Mouse (Mus musculus): ENCODE measurements around the gene Itprid1. TPM values are rescaled to one million over a fixed set of nuclear protein-coding genes. Genes with fewer than 3 reads are reported as not detected.

Itprid1 gene
- polyA plus RNA-seq, 1 experiment from 2014 or later = 0.14 TPM

DNA sequence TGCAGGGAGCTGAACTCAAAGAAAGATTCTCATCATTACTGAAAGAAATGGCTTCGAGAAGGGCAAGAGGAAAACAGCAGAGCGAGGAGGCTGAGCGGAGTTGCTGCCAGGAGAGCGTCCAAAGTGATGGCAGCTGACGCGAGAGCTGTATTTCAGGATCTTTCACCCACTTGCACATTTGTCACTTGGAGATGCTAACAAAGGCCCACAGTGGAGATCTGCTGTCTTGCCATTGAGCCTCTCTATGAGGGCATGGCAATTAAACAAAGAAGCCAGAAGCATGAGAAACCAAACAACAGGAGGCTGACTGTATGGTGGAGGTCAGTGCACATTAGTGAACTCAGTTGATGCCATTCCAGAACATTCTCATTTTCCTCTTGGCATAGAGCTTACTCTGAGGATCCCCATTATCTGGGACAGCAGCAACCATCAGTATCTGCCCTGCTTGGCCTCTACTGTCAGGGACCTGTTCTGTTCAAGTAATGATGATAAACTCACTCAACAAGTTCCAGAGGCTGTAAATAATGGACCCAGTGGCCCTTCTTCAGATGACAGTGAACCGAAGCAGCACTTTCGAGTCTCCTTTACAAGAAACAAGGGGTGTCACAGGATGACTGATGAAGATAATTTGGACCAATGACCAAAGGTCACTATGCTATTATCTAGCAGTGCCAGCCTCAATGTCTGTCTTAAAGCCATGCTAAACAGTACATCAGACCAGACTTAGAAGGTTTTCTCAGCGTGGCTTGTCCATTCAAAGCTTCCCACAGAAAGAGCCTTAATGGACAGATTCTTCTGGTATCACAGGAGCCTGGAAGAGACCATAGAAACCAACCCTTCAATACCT lies 31.2 kb upstream of the Itprid1 start:
- ATAC-seq = peak; percentile 79
- Histone ChIP-seq H3K9ac (ENCODE audit: low read depth, low read length) (no peak overlapping the region), H3K27me3 (replicated peaks; ENCODE audit: control insufficient read depth, insufficient read depth, low read length) (no peaks in the 10 kb centered on the region), H3K4me3 (ENCODE audit: low read length) (no peak overlapping the region), H3K27ac (ENCODE audit: low read depth, low read length) (peak overlapping the region; percentile 3; the same call in 1 of the 2 replicates), H3K9me3 (ENCODE audit: control insufficient read depth, low read length) (no peaks in the 10 kb centered on the region), H3K4me1 (ENCODE audit: control insufficient read depth, insufficient read depth, low read depth, low read length) (no peaks in the 10 kb centered on the region), H3K4me2 (ENCODE audit: low read length) (no peak overlapping the region), H3K36me3 (ENCODE audit: control insufficient read depth, insufficient read depth, low read length) (no peaks in the 10 kb centered on the region)
- WGBS = 34% methylated on average over 9 of the region's 9 CpGs

DNA sequence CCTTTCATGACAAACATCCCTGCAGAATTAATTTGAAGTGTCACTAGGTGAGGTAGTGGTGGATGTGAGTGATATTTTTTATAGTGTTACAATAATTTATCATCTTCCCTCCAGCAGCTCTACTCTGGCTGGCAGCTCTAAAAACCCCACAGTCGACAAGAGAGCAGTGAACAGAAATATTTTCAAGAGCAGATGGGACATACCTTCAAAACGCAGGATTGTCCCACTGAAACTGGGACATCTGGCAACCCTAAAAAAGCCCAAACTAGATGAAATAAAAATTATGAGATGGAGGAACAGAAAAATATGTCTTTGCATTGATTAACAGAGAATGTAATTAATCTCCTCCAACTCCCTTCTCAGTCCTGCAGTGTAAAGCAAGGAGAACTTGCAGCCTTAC lies 30.2 kb upstream of the Itprid1 start:
- H3K9me3 ChIP-seq (ENCODE audit: control insufficient read depth, low read length) = no peaks in the 10 kb centered on the region
- no peak overlapping the region for H3K4me2 ChIP-seq (ENCODE audit: low read length)
- H3K9ac ChIP-seq (ENCODE audit: low read depth, low read length) = no peak overlapping the region
- WGBS = 73% methylated on average over 2 of the region's 2 CpGs
- no peaks in the 10 kb centered on the region for H3K4me1 ChIP-seq (ENCODE audit: control insufficient read depth, insufficient read depth, low read depth, low read length)
- H3K36me3 ChIP-seq (ENCODE audit: control insufficient read depth, insufficient read depth, low read length) = no peaks in the 10 kb centered on the region
- ATAC-seq = no peak
- no peak overlapping the region for H3K4me3 ChIP-seq (ENCODE audit: low read length)
- H3K27ac ChIP-seq (ENCODE audit: low read depth, low read length) = no peak overlapping the region
- no peaks in the 10 kb centered on the region for H3K27me3 ChIP-seq (replicated peaks; ENCODE audit: control insufficient read depth, insufficient read depth, low read length)

DNA sequence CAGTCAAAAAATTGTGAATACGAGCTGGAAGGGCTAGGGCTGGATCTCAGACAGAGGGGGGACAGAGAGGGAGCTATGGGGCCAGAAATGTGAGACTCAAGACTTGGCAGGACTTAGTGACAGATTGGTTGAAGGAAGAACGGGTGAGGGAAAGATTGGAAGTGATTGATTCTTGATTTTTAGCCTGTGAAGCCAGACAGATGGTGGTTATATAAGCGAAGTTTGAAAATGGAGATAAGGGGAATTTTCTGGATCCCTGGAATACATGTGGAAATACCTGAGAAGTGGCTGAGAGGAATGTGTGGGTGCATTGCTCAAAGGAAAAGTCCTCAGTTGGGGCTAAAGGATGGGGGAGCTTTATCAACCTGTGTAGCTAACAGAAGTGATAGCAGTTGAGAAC lies 28.0 kb upstream of the Itprid1 start:
- Histone ChIP-seq H3K27me3 (replicated peaks; ENCODE audit: control insufficient read depth, insufficient read depth, low read length) (no peaks in the 10 kb centered on the region), H3K4me1 (ENCODE audit: control insufficient read depth, insufficient read depth, low read depth, low read length) (no peaks in the 10 kb centered on the region), H3K9ac (ENCODE audit: low read depth, low read length) (no peak overlapping the region), H3K27ac (ENCODE audit: low read depth, low read length) (no peak overlapping the region), H3K4me2 (ENCODE audit: low read length) (no peak overlapping the region), H3K4me3 (ENCODE audit: low read length) (no peak overlapping the region), H3K9me3 (ENCODE audit: control insufficient read depth, low read length) (no peaks in the 10 kb centered on the region), H3K36me3 (ENCODE audit: control insufficient read depth, insufficient read depth, low read length) (no peaks in the 10 kb centered on the region)
- ATAC-seq = no peak
- WGBS = 82% methylated on average over 3 of the region's 3 CpGs

DNA sequence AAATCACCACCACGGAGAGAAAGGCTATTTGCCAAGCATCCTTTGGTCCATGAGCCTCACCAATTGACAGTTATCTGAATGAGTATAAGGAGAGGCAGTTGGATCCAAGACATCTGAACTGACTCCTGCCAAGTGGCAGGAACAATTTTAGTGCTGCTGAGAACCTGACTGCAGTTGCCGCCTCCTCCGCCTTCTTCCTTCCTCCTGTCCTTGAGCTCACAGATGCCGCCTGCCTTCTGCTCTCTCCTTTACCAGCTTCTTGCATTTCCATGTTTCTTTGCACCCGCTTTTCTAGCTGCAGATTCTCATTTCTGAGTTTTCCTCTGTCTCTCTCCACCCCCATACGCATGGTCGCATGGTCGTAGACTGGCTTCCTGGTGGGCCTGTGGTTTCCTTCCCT lies 25.5 kb upstream of the Itprid1 start:
- Histone ChIP-seq H3K4me3 (ENCODE audit: low read length) (no peak overlapping the region), H3K27ac (ENCODE audit: low read depth, low read length) (no peak overlapping the region), H3K4me1 (ENCODE audit: control insufficient read depth, insufficient read depth, low read depth, low read length) (no peaks in the 10 kb centered on the region), H3K36me3 (ENCODE audit: control insufficient read depth, insufficient read depth, low read length) (no peaks in the 10 kb centered on the region), H3K4me2 (ENCODE audit: low read length) (no peak overlapping the region), H3K27me3 (replicated peaks; ENCODE audit: control insufficient read depth, insufficient read depth, low read length) (no peaks in the 10 kb centered on the region), H3K9me3 (ENCODE audit: control insufficient read depth, low read length) (no peaks in the 10 kb centered on the region), H3K9ac (ENCODE audit: low read depth, low read length) (no peak overlapping the region)
- ATAC-seq = no peak
- WGBS = 84% methylated on average over 8 of the region's 8 CpGs

DNA sequence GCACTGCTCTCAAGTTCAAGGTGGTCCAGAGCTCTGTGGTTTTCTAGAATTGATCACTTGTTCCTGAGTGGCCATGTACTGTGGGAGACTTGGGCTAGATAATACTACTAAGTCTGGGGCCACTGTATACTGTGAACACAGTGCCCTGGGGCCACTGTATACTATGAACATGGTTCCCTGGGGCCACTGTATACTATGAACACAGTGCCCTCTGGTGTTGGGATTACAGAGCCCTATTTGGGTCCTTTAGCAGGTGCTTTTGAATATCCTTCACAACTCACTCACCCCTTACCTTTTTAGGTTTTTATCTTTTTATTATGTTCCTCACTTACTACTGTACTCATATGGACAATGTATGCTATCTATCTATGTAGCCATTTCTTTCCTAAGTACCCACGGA lies 24.3 kb upstream of the Itprid1 start:
- 69% methylated on average over 1 of the region's 1 CpGs for WGBS
- Histone ChIP-seq H3K4me1 (ENCODE audit: control insufficient read depth, insufficient read depth, low read depth, low read length) (no peaks in the 10 kb centered on the region), H3K36me3 (ENCODE audit: control insufficient read depth, insufficient read depth, low read length) (no peaks in the 10 kb centered on the region), H3K4me2 (ENCODE audit: low read length) (no peak overlapping the region), H3K27ac (ENCODE audit: low read depth, low read length) (no peak overlapping the region), H3K9ac (ENCODE audit: low read depth, low read length) (no peak overlapping the region), H3K4me3 (ENCODE audit: low read length) (no peak overlapping the region), H3K9me3 (ENCODE audit: control insufficient read depth, low read length) (no peaks in the 10 kb centered on the region), H3K27me3 (replicated peaks; ENCODE audit: control insufficient read depth, insufficient read depth, low read length) (no peaks in the 10 kb centered on the region)
- no peak for ATAC-seq

DNA sequence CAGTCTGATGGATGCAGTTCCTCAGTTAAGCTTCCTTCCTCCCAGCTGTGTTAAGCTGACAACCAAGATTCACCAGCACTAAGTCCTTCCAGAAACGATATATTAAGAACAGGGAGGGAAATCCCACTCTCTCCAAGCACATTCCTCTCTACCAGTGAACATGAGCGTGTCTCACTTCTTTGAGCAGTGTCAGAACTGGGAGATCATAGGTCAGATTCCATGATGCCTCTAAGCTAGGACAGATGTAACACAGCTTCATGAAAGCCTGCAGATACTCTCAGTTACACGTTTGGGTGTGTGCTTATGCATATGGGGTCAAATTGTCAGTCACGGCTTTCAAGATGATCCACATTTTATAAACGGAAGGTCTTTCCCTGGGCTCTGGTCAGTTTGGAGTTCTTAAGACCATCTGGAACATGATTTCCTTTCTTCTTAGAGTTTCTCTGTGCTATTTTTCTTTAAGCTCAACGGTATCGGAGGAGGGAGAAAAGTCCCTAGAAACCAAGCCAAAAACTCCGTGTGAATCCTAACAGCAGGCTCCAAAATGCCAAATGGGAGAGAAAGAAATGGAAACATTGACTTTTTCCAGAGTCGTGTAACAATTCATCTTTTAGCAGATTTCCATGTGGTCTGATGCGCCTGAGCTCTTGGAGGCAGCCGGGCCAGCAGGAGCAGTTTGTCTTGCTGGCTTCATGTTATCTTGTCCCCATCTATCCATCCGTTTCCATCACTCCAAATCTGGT lies 22.3 kb upstream of the Itprid1 start:
- Histone ChIP-seq H3K36me3 (ENCODE audit: control insufficient read depth, insufficient read depth, low read length) (no peaks in the 10 kb centered on the region), H3K9me3 (ENCODE audit: control insufficient read depth, low read length) (no peaks in the 10 kb centered on the region), H3K27ac (ENCODE audit: low read depth, low read length) (no peak overlapping the region), H3K9ac (ENCODE audit: low read depth, low read length) (no peak overlapping the region), H3K4me1 (ENCODE audit: control insufficient read depth, insufficient read depth, low read depth, low read length) (no peaks in the 10 kb centered on the region), H3K4me2 (ENCODE audit: low read length) (no peak overlapping the region), H3K4me3 (ENCODE audit: low read length) (no peak overlapping the region), H3K27me3 (replicated peaks; ENCODE audit: control insufficient read depth, insufficient read depth, low read length) (no peaks in the 10 kb centered on the region)
- ATAC-seq = no peak
- WGBS = 69% methylated on average over 12 of the region's 12 CpGs

DNA sequence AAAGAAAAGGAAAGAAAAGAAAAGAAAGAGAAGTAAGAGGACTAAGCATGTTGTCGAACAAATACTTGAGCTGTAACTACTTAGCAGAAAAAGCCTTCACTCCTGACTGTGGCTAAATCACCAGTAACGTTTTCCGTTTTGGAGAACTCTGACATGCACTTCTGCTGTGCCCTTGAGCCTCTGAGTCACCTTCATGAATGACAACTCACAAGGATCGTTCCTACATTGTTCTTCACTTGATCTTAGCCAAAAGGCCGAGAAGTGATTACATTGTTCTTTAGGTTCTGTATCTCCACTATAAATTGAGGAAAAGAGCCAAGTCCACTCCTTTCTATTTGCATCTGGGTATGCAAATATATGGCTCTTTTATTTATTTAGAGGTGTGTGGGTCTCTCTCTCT lies 19.8 kb upstream of the Itprid1 start:
- no peaks in the 10 kb centered on the region for H3K36me3 ChIP-seq (ENCODE audit: control insufficient read depth, insufficient read depth, low read length)
- H3K4me3 ChIP-seq (ENCODE audit: low read length) = no peak overlapping the region
- H3K4me2 ChIP-seq (ENCODE audit: low read length) = no peak overlapping the region
- no peak overlapping the region for H3K9ac ChIP-seq (ENCODE audit: low read depth, low read length)
- 96% methylated on average over 5 of the region's 5 CpGs for WGBS
- no peaks in the 10 kb centered on the region for H3K4me1 ChIP-seq (ENCODE audit: control insufficient read depth, insufficient read depth, low read depth, low read length)
- H3K9me3 ChIP-seq (ENCODE audit: control insufficient read depth, low read length) = no peaks in the 10 kb centered on the region
- H3K27ac ChIP-seq (ENCODE audit: low read depth, low read length) = no peak overlapping the region
- no peak for ATAC-seq
- H3K27me3 ChIP-seq (replicated peaks; ENCODE audit: control insufficient read depth, insufficient read depth, low read length) = no peaks in the 10 kb centered on the region

DNA sequence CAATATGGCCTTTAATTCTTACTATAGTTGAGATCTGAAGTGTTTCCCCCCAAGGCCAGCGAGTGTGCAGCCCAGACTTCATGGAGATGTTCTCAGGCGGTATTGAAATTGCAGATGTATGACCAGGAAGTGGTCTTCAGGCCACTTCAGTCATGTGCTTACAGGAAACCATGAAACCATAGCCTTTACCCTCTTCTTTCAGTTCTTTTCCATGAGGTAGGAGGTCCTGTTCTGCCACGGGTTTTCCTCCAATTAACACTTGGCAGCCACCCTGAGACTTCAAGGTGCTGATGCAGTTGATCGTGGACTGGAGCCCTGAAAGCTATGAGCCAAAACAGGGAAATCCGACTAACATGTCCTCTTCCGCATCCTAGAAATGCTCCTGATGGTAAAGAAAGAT lies 7.0 kb upstream of the Itprid1 start:
- no peaks in the 10 kb centered on the region for H3K4me1 ChIP-seq (ENCODE audit: control insufficient read depth, insufficient read depth, low read depth, low read length)

DNA sequence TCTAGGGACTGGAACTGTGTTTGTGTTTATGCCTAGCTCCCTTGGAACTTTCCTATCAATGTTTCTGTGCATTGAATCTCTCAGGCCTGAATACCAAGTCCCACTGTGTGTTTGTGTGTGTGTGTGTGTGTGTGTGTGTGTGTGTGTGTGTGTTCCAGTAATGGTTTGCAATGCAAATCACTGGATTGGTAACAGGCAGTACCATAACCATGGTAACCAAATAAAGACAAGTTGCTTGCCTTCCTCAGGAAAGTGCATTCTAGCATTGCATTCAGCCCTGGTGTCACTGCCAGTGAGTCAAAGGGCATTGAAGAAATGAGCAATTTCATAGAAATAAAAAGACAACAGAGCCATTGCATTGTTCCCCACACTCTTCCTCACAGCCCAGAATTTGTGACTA lies 15.9 kb downstream of the Itprid1 start:
- Histone ChIP-seq H3K36me3 (ENCODE audit: control insufficient read depth, insufficient read depth, low read length) (no peaks in the 10 kb centered on the region), H3K4me1 (ENCODE audit: control insufficient read depth, insufficient read depth, low read depth, low read length) (no peaks in the 10 kb centered on the region), H3K9ac (ENCODE audit: low read depth, low read length) (no peak overlapping the region), H3K4me3 (ENCODE audit: low read length) (no peak overlapping the region), H3K9me3 (ENCODE audit: control insufficient read depth, low read length) (no peaks in the 10 kb centered on the region), H3K4me2 (ENCODE audit: low read length) (no peak overlapping the region), H3K27me3 (replicated peaks; ENCODE audit: control insufficient read depth, insufficient read depth, low read length) (no peaks in the 10 kb centered on the region), H3K27ac (ENCODE audit: low read depth, low read length) (no peak overlapping the region)
- ATAC-seq = 0 out of 2 replicates have a peak, but pooled peaks have one; percentile 34

More for the DNA sequence above, 7.0 kb upstream of the Itprid1 start:
- Histone ChIP-seq H3K4me2 (ENCODE audit: low read length) (no peak overlapping the region), H3K27me3 (replicated peaks; ENCODE audit: control insufficient read depth, insufficient read depth, low read length) (no peaks in the 10 kb centered on the region), H3K9me3 (ENCODE audit: control insufficient read depth, low read length) (no peaks in the 10 kb centered on the region), H3K36me3 (ENCODE audit: control insufficient read depth, insufficient read depth, low read length) (no peaks in the 10 kb centered on the region), H3K27ac (ENCODE audit: low read depth, low read length) (no peak overlapping the region), H3K4me3 (ENCODE audit: low read length) (no peak overlapping the region), H3K9ac (ENCODE audit: low read depth, low read length) (no peak overlapping the region)
- WGBS = 84% methylated on average over 6 of the region's 6 CpGs
- ATAC-seq = no peak
